Mouse (Mus musculus) embryonic fibroblast, embryonic 13.5 days (primary cell): ENCODE measurements at regions not wholly inside any gene's neighbourhood (a gene's known extent, or its start where the extent isn't known, plus 50 kb on each side); places are given as distances from the start of the nearest gene placed in this dataset.

ENCODE experiments used
- CTCF ChIP-seq: IDR thresholded peaks from 2 replicates; pipeline ENCODE4 v1.5.1; 2011; ENCODE audit warnings: mild to moderate bottlenecking, control low read depth, low read length, moderate library complexity, borderline replicate concordance; ENCODE audit not compliant: insufficient read depth
- POLR2A ChIP-seq: IDR thresholded peaks from 2 replicates; pipeline ENCODE4 v1.6.1; 2011; ENCODE audit warnings: low read depth, mild to moderate bottlenecking, control low read depth, low read length, moderate library complexity

DNA sequence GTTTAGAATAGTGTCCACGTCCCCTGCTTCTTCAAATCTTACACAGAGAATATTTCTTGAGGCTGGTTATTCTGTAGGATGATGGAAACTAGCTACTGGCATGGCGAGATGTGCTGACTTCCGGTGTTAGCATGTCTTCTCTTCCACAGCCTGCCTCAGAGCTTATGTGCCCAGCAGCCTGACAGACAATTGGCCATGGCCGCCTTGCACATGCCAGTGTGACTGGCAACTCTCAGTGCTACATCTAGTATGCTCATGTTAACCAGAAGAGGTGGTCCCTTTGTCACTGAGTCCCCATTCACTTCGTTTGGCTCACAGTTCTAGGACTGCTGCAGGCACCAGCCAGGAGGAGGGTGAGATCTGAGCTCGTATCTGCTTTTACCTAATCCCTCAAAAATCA, 367.0 kb upstream of the Npvf start:
- TF ChIP-seq CTCF (no peak), POLR2A (no peak)
